Mouse (Mus musculus): ENCODE results near the gene Hdgfl3. TPM values are rescaled to one million over a fixed set of nuclear protein-coding genes. Genes with fewer than 3 reads are reported as not detected.

Gene Hdgfl3
- total RNA-seq, 2 experiments from 2014 or later, result 1.3 to 2.6 TPM

GRCm38 (mm10) chr7:81880797-81881196 lies 53.5 kb downstream of the Hdgfl3 start:
- intact Hi-C loops (cut with DNase I), result no loop called here
- no peak overlapping the region for H3K27ac ChIP-seq
- TF ChIP-seq CTCF (IDR thresholded peaks at IDR 0.05), result no peak
- no peak overlapping the region for H3K4me3 ChIP-seq
- no peak for DNase-seq

GRCm38 (mm10) chr7:81880286-81880685 lies 54.0 kb downstream of the Hdgfl3 start:
- TF ChIP-seq CTCF (IDR thresholded peaks at IDR 0.05), result no peak
- intact Hi-C loops (cut with DNase I), result no loop called here
- Histone ChIP-seq H3K4me3 (no peak overlapping the region), H3K27ac (no peak overlapping the region)
- DNase-seq, result no peak

GRCm38 (mm10) chr7:81875372-81875771 lies 58.9 kb downstream of the Hdgfl3 start:
- no peak for TF ChIP-seq CTCF (IDR thresholded peaks at IDR 0.05)
- intact Hi-C loops (cut with DNase I), result no loop called here
- no peak overlapping the region for H3K4me3 ChIP-seq
- H3K27ac ChIP-seq, result no peak overlapping the region
- DNase-seq, result no peak

- intact Hi-C loops (cut with DNase I), result loop anchor here (5.0 kb wide), 1 partner anchor 78 kb away; no protein-coding TSS in a partner anchor
- Histone ChIP-seq H3K4me3 (no peak overlapping the region), H3K27ac (no peak overlapping the region)
- DNase-seq, result no peak
- no peak for TF ChIP-seq CTCF (IDR thresholded peaks at IDR 0.05)
Observed at GRCm38 (mm10) chr7:81874636-81875035, 59.6 kb downstream of the Hdgfl3 start.

GRCm38 (mm10) chr7:81873807-81874206 lies 60.5 kb downstream of the Hdgfl3 start:
- intact Hi-C loops (cut with DNase I), result loop anchor here (5.0 kb wide), 1 partner anchor 78 kb away; no protein-coding TSS in a partner anchor
- Histone ChIP-seq H3K27ac (no peak overlapping the region), H3K4me3 (no peak overlapping the region)
- no peak for TF ChIP-seq CTCF (IDR thresholded peaks at IDR 0.05)
- DNase-seq, result no peak

- H3K4me3 ChIP-seq, result no peak overlapping the region
- no peak for TF ChIP-seq CTCF (IDR thresholded peaks at IDR 0.05)
- no peak overlapping the region for H3K27ac ChIP-seq
- no peak for DNase-seq
- intact Hi-C loops (cut with DNase I), result loop anchor here (5.0 kb wide), 1 partner anchor 80 kb away; no protein-coding TSS in a partner anchor
Observed at GRCm38 (mm10) chr7:81872493-81873013, 61.7 kb downstream of the Hdgfl3 start.

- DNase-seq, result peak; percentile 84
- peak; percentile 86 for TF ChIP-seq CTCF (IDR thresholded peaks at IDR 0.05)
- Histone ChIP-seq H3K4me3 (no peak overlapping the region), H3K27ac (peak overlapping the region; percentile 50; the same call in 1 of the 2 replicates)
- intact Hi-C loops (cut with DNase I), result no loop called here
Observed at GRCm38 (mm10) chr7:81868158-81868557, 66.1 kb downstream of the Hdgfl3 start.

- peak overlapping the region; percentile 50 for H3K27ac ChIP-seq
- DNase-seq, result no peak
- intact Hi-C loops (cut with DNase I), result no loop called here
- no peak overlapping the region for H3K4me3 ChIP-seq
- TF ChIP-seq CTCF (IDR thresholded peaks at IDR 0.05), result no peak
Observed at GRCm38 (mm10) chr7:81867231-81867930, 66.9 kb downstream of the Hdgfl3 start.

- intact Hi-C loops (cut with DNase I), result no loop called here
Observed at GRCm38 (mm10) chr7:81865937-81866336, 68.3 kb downstream of the Hdgfl3 start.

GRCm38 (mm10) chr7:81864552-81864951 lies 69.7 kb downstream of the Hdgfl3 start:
- intact Hi-C loops (cut with DNase I), result loop anchor here (5.0 kb wide), 1 partner anchor 77 kb away; the partner anchor contains the start of gene 3110040N11Rik
- no peak for DNase-seq
- peak overlapping the region; percentile 75; the same call in 1 of the 2 replicates for H3K27ac ChIP-seq
- no peak overlapping the region for H3K4me3 ChIP-seq
- no peak for TF ChIP-seq CTCF (IDR thresholded peaks at IDR 0.05)

More at GRCm38 (mm10) chr7:81865937-81866336, 68.3 kb downstream of the Hdgfl3 start:
- TF ChIP-seq CTCF (IDR thresholded peaks at IDR 0.05), result no peak
- H3K4me3 ChIP-seq, result no peak overlapping the region
- DNase-seq, result no peak
- no peak overlapping the region for H3K27ac ChIP-seq

- peak; percentile 82 for DNase-seq
- H3K4me3 ChIP-seq, result peak overlapping the region; percentile 59
- peak overlapping the region; percentile 75 for H3K27ac ChIP-seq
- intact Hi-C loops (cut with DNase I), result loop anchor here (5.0 kb wide), 1 partner anchor 76 kb away; the partner anchor contains the start of gene 3110040N11Rik
- no peak for TF ChIP-seq CTCF (IDR thresholded peaks at IDR 0.05)
Observed at GRCm38 (mm10) chr7:81862587-81863583, 71.4 kb downstream of the Hdgfl3 start.

GRCm38 (mm10) chr7:81861921-81862320 lies 72.4 kb downstream of the Hdgfl3 start:
- intact Hi-C loops (cut with DNase I), result loop anchor here (5.0 kb wide), 1 partner anchor 75 kb away; the partner anchor contains the start of gene 3110040N11Rik
- peak overlapping the region; percentile 75 for H3K27ac ChIP-seq
- no peak overlapping the region for H3K4me3 ChIP-seq
- no peak for TF ChIP-seq CTCF (IDR thresholded peaks at IDR 0.05)
- no peak for DNase-seq
